Mouse (Mus musculus) fibroblast of lung, adult 2 months (primary cell): ENCODE measurements around the gene Rimbp2.

Experiments used
- DNase-seq: peaks from one replicate; pipeline ENCODE4 v3.0.0-alpha.2; 2011; ENCODE audit warnings: low read depth

The Rimbp2 gene

DNA sequence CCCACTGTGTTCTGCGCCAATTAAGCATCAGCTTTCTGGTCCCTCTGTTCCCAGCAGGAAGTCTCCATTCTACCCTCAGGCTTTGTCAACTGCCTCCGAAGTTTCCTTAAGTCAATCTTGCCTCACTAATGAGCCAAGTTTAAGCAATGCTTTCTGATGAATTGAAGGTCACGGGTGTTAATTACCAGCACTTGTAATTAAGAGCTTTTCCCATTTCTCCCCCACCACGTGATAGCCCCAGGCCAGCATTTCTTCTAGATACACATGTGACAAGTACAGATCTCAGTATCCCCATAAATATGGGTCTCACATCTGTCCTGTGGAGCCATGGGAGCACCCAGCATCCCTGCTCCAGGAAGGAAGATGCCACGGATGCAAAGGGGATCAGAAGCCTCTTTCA is 20.5 kb downstream of the Rimbp2 start:
- DNase-seq = no peak

DNA sequence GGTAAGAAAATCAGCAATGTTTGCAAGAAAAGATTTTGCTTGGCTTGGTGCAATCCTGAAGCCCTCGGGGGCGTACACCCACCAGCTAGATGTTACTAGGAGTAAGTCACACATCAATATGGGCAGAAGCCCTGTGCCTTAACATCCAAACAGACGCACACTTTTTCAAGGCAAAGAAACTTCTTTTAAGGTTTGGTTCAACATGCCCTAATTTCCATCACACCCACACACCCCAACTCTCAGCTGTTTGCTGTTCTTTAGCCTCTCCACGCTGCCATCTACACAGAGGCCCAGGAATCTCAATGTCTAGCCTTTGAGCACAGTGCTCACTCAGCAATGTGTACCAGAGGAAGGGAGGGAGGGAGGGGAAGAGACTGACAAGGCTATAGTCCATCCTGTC is 28.2 kb downstream of the Rimbp2 start:
- DNase-seq = no peak

DNA sequence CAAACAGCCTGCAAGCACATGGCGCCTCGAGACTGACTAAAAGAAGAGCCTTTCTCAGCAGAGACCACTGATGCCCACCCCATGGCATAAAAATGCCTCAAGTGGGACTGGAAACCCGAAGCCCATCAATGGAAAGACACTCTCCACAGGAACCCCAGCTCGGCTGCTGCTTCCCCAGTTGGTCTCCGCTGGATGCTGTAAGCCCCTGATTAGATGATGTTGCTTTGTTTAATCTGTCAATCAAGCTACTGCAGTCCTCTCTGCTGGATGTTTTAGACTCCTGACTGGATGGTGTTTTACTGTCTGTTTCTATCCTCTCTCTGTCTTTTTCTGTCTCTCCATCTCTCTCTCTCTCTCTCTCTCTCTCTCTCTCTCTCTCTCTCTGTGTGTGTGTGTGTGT is 33.2 kb downstream of the Rimbp2 start:
- no peak for DNase-seq

DNA sequence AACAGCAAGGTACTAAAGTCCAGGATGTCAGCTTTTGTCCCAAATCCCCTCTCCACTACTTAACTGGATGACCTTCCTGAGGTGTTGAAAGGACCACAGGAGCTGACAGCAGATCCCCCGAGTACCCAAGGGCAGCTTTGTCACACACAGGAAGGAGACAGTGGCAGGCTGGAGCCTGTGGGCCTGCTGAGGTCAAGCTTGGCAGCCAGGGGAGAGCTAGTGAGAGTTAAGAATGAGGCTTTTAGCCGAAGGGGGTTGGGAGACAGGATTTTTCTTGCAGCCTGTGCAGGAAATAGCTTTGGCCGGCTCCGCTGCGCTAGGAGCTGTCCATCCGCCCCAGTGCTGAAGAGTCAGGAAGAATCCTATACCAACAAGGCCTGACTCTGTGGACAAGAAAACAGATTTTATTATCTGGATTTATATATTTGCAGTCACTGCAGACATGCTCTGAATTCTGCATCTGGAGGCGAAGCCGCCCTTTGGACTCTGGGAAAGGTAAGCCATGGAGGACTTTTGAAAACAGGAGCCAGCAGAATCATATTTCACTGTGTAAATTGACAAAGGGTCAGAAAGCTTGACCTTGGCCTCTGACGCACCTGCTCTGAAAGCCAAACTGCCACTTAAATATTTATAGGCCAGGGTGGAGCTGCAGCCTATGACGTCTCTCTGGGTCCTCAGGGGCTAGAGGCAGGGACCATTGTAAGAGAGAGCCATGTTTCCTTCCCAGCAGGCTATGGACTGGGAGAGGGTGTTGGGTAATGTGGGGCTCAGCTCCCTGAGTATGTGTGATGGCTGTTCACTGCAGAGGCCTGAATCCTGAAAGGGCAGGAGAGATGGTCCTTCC is 35.9 kb downstream of the Rimbp2 start:
- peak; percentile 0 for DNase-seq

DNA sequence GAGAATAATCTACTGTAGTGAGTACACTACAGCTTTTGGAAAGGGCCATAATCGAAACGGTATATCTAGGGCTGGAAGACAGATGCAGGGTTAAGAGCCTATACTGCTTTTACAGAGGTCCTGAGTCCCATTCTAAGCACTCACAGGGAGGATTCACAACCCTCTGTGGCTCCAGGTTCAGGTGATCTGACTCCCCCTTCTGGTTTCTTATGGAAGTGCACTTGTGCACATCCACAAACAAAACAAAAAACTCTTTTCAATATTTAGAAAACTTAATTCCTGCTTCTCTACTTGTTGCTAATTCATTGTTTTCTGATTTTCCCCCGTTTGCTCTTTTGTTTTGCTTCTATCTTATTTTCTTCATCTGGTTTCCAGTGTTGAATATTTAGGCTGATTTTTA is 39.5 kb downstream of the Rimbp2 start:
- DNase-seq = no peak

DNA sequence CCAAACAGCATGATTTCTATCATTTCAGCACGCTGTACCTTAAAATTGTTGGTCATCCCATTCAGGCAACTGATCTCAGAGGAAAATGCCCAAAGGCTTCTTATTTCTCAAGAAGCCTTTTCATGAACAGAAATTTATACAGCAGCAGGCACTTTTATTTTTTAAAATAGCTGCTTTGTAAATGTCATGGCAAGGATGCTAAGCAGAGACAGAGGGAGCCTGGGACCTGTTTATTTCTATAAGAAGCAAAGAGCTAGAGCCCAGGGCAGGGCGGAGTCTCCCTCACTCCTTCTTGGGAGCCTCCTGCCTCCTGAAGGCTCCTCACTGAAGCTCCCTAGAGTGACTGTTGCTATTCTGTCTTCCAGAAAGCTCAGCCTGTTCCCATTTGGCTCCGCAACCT is 40.9 kb downstream of the Rimbp2 start:
- no peak for DNase-seq

DNA sequence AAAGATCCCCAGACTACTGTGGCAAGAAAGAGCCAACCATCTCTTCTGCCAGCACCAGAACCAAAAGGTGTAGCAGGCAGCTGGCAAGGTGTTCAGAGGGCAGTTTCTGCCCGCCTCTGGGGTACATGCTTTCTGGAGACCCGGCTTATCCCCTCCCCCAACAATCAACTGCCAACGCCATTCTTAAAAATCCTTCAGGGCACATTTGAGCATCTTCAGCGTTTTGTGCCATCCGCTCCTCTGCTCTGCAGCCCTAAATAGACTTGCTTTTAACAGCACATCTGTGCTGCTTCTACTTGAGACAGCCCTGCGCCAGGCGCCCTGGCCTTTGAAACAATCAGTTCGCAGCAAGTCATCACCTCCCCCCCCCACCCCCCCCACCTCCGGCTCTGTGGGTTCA is 41.7 kb downstream of the Rimbp2 start:
- DNase-seq = no peak

DNA sequence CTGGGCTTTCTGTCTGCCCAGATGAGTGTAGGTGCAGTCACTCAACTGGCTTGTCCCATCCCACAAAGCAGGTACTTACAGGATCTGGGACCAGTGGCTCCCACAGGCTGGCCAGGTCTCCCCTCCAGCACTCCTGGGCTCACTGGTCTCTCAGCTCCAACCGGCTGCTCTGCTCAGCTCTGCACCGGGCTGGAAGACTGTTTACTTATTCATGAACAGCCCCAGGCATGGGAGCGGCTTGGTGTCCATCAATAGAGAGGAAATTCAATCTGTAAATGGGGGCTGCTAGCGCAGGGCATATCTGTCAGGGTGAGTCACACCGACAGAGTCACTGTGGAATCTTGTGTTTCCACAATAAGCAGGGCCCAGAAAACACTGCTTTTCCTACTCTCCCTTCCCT is 49.2 kb downstream of the Rimbp2 start:
- no peak for DNase-seq

DNA sequence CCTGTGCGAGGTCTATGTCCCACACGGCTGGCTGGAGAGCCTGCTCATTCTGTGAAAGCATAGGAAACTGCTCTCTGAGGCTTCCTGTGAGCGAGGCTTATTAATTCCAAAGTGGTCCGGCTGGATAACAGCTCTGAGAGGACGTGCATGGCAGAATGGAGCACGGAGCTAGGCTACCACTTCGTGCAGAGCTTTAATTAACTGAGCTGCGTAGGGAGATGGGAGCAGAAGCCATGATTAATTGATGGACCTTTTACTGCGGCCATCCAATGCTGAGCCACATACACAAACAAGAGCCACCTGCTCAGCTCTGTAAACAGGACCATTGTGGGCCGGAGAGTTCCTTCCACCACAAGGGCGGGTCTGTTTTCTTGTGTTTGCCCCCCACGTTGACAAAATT is 50.2 kb downstream of the Rimbp2 start:
- no peak for DNase-seq

DNA sequence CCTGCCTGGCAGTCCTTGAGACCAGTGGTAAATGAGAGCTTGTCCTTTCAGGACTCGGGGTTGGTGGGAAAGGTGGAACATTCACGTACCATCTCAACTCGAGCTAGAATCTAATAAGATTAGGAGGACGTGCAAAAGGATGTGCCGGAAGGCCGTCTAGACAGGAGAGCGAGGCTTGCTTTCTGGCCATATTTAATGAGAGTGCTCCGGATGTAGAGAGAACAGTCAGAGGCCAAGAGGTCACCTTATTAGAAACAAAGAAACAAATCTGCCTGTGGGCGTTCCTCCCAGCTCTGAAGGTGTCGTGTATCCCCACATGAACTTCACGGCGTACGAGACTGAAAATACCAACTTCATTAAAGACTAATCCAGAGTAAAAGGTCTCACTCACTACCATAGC is 53.3 kb downstream of the Rimbp2 start:
- no peak for DNase-seq

DNA sequence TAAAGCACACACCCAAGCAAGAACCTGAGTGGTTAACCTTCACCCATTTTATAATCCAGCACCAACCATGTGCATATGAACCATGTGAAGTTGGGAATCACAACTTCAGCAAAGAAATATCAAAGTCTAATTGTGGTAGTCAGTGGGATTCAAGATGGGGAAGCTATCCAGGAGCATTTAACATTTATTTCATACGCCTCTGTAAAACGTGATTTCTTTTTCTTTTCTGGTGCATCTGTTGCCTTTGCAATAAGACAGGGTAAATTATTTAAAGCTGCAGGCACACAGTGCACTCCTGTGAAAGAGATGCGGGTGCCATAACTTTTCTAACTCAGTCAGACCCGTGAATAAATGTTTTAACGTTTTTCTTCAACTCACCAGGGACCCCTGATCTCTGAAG is 58.4 kb downstream of the Rimbp2 start:
- no peak for DNase-seq

DNA sequence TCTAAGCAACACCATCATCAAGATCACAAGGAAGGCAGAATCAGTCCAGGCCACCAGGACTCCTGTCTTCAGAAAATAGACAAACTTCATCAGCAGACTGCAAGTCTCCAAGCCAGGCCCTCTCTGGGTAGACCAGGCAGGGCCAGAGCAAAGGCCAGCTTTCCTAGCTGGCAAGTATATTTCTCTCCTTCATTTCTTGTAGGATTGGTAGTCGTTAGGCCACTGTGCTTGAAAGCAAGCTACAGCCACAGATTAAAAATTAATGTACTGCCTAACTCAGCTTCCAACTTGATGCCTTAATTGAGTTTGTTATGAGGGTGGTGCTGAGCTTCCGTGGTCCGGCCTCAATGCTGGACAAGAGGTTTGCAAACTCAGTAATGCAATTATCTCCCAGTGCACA is 65.7 kb downstream of the Rimbp2 start:
- DNase-seq = no peak

DNA sequence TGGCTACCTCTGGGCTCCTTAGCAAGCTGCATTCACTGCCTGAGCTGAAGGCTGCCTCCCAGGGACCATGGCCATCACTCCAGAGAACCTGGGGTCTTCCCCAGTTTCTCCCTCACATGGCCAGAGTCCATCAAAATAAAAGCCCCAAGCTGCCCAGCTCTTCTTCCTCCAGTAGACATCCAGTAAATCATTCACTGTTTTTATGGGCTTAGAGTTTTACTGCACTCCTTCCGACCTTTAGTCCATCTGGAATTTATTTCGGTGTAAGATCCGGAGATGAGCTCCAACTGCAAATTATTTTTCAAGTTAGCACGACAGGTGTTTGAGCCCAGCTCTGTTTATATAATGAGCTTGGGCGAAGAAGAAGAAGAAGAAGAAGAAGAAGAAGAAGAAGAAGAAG is 69.0 kb downstream of the Rimbp2 start:
- DNase-seq = no peak

DNA sequence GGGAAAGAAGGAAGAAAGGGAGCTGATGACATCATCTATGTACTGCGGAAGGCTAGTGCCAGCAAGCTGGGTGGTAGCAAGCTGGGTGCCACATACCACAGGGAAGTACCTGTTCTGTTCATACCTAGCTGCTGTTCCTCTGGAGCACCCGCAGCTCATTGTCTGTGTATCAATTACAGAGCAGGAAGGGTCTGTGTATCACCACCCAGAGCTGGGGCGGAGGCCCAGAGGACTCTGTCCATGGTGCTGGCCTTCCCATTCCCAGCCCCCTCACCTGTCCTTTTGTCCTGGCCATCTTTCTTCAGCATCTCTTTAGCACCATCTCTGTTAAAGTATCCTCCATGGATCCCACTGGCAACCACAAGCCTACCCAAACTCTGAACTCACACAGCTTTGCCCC is 74.2 kb downstream of the Rimbp2 start:
- DNase-seq = no peak

DNA sequence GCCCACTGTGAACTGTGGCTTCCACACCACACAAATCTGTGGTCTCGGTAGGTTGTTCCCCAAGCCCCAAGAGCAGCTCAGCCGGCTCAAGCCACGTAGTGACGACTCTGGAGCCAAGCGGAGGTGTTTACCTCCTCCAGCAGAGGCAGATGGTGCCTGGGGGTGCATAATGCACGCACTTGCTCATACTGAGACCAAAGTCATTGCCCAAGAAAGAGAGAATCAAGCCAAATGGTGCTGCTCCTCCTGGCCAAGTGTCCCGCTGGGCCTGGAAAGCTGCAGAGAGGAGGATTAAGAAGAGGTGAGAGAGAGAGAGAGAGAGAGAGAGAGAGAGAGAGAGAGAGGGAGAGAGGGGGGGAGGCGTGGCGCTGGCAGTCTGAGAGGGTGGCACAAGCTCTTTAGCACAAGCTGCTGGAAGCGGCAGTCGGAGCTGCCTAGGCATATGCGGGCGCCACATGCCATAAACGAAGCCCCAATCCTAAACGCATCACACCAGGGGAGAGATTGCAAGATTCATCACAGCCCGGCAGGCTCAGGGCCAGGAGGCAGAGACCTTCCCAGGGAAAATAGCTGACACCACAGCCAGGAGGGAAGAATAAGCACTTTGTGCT is 75.8 kb downstream of the Rimbp2 start:
- DNase-seq = no peak

DNA sequence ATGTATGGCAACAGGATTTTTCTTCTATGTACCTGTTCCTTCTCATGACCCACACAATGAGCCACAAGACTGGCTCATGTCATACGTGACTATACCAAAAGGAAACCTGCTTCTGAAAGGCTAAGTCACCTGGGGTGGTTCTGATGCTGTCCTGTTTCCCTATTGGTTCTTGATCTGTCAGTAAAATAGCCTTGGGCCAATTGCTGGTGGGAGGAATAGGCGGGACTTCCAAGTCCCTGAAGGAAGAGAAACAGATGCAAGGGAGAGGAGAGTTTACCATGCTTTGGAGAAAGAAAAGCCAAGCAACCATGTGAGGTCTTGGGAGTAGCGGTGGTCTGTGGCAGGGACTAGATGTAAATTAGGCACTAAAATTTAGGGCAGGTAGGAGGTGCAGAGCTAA is 81.6 kb downstream of the Rimbp2 start:
- DNase-seq = no peak

DNA sequence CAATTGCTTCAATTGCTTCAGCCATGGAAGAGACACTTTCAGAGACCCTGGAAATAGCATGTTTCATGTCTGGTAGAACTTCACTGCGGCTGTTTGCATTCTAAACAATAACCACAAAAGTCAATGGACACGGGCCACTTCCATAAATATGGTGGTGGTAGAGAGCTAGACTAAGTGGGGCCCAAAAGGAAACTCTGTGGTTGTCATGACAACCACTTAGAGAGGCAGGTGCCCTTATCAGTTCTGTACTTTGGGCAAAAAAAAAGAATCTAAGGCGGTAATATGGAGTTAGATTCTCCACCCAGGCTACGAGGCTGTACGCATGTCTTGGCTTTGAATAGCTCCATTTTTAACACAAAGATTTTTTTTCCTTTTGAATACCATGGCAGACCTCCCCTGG is 86.5 kb downstream of the Rimbp2 start:
- DNase-seq = no peak

DNA sequence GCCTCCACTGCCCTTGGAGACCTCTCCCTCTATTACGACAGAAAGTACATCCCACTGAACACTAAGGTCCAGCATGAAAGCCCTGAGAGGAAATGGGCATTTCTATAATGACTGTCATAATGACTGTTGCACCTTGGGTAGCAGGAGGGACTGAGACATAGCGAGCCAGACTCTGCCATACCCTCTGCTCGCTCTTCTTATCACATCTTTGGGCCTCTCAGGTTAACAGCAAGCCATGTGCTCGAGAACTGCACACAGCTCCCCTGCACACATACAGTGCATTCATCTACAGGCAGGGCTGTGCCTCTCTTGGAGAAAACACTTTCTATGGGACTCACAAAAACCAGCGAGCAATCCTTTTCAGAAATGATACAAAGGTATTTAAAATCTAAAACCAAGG is 87.0 kb downstream of the Rimbp2 start:
- DNase-seq = no peak

DNA sequence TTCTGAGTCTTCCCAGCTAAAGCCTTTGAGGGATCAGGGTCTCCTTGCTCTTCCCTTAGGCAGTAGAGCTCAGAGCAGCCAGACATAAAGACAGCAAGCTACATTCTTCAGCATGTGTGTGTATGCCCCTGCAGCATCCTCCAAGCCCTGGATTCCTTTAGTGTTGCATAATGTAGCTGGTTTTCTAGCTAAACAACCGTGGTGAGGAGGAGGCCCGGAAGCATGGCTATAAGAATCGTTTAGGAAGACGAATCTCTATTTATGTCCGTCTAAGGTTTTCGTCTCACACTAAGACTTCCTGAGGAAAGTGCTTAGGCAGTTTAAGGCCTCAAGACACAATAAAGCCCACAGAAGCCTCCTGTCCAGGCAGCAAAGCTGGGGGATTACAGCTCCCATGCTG is 89.8 kb downstream of the Rimbp2 start:
- DNase-seq = no peak

DNA sequence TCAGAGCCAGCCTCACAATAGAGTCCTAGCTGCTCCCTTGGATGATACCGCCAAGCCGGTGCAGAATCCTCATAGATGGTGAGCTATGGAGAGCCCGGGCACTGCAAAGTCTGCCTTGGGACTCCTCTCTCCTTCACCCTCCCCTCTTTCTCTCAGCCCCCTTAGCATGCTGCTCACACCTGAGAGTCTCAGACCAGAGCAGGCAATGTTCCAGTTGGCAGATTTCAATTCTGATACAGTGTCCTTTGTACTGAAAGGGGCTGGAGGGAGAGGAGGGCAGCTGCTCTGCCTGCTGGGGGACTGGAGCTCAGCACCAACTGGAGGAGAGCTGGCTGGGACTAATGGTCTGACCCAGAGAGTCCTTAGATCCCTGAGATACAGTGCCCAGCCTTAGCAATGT is 92.4 kb downstream of the Rimbp2 start:
- no peak for DNase-seq

DNA sequence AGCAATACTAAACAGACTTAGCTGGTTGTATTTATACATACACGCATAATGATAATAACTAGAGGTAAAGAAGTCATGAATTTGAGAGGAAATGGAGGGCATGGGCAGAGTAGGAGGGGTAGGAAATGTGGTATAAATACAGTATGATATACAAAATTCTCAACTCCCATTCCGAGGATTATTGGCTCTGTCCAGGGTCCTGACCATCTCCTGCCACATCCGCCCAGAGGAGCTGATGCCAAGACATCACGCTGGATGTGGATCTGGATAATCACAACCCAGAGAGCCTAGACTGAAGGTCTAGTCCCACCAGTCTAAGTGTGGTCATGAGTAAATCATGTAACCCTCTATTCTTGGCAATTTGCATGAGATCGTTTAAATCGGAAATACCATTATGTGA is 100.5 kb downstream of the Rimbp2 start:
- no peak for DNase-seq

DNA sequence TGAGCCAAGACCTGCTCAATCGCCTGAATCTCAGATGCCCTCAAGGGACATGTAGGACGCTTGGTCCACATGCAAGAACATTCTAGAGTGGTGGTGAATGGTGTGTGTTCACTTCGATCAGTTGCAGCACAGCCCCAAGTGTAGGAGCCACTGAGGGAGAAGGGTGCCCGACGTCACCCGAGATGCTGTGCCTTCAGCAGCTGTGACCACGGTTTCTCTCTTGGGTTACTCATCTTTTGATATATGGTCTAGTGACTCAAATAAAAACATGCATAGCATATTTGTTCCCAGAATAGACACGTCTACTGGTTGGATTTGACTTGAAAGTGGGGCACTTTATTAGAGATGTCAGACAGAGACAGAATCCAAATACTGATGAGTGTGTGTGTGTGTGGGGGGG is 105.5 kb downstream of the Rimbp2 start:
- DNase-seq = no peak

DNA sequence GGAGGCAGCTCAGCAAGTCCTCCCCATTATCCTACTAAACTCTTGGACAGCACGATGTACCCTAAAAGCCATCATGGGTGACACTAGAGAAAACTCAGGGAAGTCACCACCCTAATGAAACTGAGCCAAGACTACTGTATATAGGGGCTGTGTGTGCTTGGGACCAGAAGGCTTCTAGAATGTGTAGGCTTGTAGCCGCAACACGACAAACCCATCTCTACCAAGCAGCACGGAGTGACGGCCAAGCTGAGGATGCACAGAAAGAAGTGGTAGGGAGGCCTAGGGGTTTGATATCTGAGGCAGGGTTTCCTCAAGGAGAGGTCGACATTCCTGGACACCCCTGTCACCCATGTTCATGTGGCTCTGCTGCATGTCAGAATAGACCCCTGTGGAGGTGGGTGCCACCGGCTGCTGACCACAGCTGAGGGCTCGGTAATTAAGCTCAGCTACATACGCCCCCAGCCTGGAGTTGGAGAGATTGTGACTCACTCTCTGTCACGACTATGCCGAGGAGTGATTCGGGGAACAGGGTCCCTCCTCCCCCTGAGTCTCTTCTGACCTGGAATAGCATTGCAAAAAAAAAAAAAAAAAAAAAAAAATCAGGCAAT is 106.7 kb downstream of the Rimbp2 start:
- no peak for DNase-seq

DNA sequence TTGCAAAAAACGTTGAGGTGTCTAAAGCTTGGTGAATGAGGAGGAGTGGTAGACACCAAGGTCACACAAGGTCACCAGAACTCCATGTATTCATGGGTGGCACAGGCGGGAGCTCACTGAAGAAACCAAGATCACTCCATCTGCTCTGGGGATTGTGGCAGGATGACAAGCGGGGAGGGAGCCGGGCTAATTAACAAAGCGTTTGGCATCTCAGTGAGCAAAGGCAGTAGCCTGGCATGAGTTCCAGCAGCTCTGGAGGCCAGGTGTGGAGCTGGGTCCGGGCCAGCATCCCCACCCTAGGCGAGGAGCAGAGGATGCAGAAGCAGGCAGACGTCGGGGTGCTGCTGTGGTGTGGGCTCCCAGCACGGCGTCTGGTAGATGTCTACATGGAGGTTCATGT is 108.3 kb downstream of the Rimbp2 start:
- DNase-seq = no peak
